Mouse (Mus musculus): Measurements from ENCODE around the gene Enpp4. TPM values are rescaled to one million over a fixed set of nuclear protein-coding genes. Genes with fewer than 3 reads are reported as not detected.

The Enpp4 gene
- 5.1 and 5.5 TPM in 2 replicates for total RNA-seq (2014; rRNA removed)
- polyA plus RNA-seq (2015; fragmentation: Nextera tagmentation; extraction: Ambion mirVana): 6.1 and 6.4 TPM in 2 replicates

DNA sequence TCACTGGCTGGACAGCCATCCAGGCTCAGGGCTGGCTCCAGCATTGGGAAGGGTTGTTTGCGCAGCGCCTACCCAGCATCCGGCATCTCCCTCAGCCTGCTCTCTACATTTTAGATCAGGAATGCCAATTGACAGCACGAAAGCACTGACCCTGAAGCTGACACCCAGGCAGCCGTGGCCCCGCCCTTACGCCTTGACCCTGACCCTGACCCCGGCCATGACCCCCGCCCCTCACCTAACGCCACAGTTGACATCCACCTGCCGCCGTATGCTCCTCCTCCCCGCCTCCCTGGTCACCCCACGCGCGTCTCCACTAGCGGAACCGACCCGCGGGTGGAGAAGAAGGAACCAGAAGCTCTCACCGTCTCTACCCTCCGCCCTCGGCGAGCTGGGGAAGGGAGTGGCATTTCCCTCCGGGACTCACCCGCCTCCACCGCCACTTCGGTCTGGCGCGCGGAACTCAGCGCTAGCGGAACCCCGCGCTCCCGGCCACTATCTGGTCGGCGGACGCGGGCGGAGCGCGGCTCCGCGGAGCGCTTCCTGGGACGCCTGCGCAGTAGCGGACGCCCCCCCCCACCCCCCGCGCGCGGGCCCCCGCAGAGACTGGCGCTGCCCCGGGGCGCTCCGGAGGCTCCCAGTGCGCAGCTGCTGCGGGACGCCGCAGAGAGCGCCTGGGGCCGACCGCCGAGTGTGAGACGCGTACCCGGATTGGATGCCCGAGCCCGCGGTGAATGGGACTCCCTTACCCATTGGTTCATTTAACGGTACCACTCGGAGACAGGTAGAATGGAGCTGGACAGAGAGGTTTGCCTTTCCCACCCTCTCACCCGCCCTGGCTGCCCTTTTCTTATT lies at the start of gene Enpp4:
TSS of gene Enpp4 (minus strand) at position 523 of the 852 bp plus-strand sequence.
- DNase-seq (ENCODE audit: low spot score): peak; percentile 88
- Histone ChIP-seq H3K4me1 (ENCODE audit: insufficient read depth, low read length) (no peaks in the 10 kb centered on the region), H3K36me3 (ENCODE audit: insufficient read depth, low read length) (no peaks in the 10 kb centered on the region), H3K9me3 (ENCODE audit: low read length) (no peaks in the 10 kb centered on the region), H3K27me3 (ENCODE audit: insufficient read depth, low read length) (no peaks in the 10 kb centered on the region), H3K4me2 (ENCODE audit: low read depth, low read length) (peak within 1 kb of the TSS; percentile 90), H3K4me3 (ENCODE audit: low read length) (peak within 1 kb of the TSS; percentile 70), H3K27ac (no peak within 1 kb of the TSS), H3K9ac (replicated peaks; ENCODE audit: low read length) (peak within 1 kb of the TSS; percentile 72)
- TF ChIP-seq CTCF (IDR thresholded peaks at IDR 0.05; ENCODE audit: low read depth): no peak
- peak; percentile 99 for ATAC-seq
- WGBS: 3% methylated on average over 72 of the region's 76 CpGs

DNA sequence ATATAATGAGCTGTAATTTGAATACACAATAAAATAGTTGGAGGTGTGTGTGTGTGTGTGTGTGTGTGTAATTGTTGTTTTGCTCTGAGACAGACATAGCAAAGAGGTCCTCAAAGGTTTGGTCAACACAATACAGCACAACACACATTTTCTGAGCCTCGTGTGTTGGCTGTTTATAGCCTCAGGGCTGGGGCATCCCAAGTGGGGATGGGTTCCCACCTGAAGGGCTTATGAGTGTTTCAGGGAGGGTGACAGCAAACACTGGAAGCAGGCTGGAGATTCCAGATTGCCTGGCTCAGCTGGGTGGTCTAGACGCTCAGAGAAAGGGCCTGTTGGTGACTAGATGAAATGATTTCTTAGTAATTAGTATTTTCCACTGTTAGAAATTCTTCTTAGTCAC lies 49.6 kb upstream of the Enpp4 start:
- Histone ChIP-seq H3K27me3 (ENCODE audit: insufficient read depth, low read length) (no peaks in the 10 kb centered on the region), H3K27ac (no peak overlapping the region), H3K9me3 (ENCODE audit: low read length) (no peaks in the 10 kb centered on the region), H3K4me2 (ENCODE audit: low read depth, low read length) (no peak overlapping the region), H3K4me3 (ENCODE audit: low read length) (no peak overlapping the region), H3K9ac (replicated peaks; ENCODE audit: low read length) (no peak overlapping the region), H3K4me1 (ENCODE audit: insufficient read depth, low read length) (no peaks in the 10 kb centered on the region), H3K36me3 (ENCODE audit: insufficient read depth, low read length) (no peaks in the 10 kb centered on the region)
- ATAC-seq (no peak), DNase-seq (ENCODE audit: low spot score) (no peak)
- no peak for TF ChIP-seq CTCF (IDR thresholded peaks at IDR 0.05; ENCODE audit: low read depth)
- 74% methylated on average over 2 of the region's 2 CpGs for WGBS

DNA sequence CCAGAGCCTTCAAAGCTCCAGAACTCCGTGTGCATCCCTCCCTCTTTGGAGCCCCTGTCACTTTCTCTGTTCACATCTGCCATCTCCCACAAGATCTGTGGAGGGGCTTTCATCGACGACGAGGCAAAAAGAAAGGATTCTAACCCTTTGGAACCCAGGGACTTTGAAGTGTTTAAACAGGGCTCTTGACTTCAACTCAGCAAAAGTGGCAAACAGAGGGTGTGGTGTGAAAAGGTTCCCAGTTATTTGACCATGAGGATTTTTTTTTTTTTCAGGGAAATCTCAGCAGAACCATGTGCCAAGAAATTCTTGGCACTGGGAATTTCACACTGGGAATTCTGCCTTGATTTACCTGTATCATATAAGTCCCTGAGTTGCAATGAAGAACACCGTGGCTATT lies 48.3 kb upstream of the Enpp4 start:
- 46% methylated on average over 5 of the region's 5 CpGs for WGBS
- Histone ChIP-seq H3K27ac (no peak overlapping the region), H3K36me3 (ENCODE audit: insufficient read depth, low read length) (no peaks in the 10 kb centered on the region), H3K4me2 (ENCODE audit: low read depth, low read length) (no peak overlapping the region), H3K27me3 (ENCODE audit: insufficient read depth, low read length) (no peaks in the 10 kb centered on the region), H3K4me1 (ENCODE audit: insufficient read depth, low read length) (no peaks in the 10 kb centered on the region), H3K4me3 (ENCODE audit: low read length) (no peak overlapping the region), H3K9ac (replicated peaks; ENCODE audit: low read length) (no peak overlapping the region), H3K9me3 (ENCODE audit: low read length) (no peaks in the 10 kb centered on the region)
- ATAC-seq: no peak
- no peak for TF ChIP-seq CTCF (IDR thresholded peaks at IDR 0.05; ENCODE audit: low read depth)
- no peak for DNase-seq (ENCODE audit: low spot score)

DNA sequence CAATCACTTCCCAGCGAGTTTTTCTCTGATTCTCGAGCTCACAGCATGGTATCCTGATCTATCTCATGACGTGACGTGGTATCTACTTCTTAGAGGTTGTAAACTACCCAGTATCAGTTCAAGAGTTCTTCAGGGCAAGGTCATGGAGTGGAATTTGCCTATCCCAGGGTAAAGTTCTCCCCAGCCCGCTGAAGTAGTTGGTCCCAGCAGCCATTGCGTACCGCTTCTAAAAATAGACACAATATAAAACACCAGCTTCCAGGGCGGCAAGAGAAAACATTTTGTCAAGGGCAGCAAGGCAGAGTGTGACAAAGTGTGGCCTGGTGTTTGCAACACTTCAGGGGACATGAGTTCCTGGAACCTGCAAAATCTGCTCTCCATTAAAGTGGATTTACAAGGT lies 46.3 kb upstream of the Enpp4 start:
- H3K4me2 ChIP-seq (ENCODE audit: low read depth, low read length): no peak overlapping the region
- H3K27me3 ChIP-seq (ENCODE audit: insufficient read depth, low read length): no peaks in the 10 kb centered on the region
- WGBS: 82% methylated on average over 8 of the region's 8 CpGs
- TF ChIP-seq CTCF (IDR thresholded peaks at IDR 0.05; ENCODE audit: low read depth): no peak
- ATAC-seq: no peak
- no peak overlapping the region for H3K9ac ChIP-seq (replicated peaks; ENCODE audit: low read length)
- H3K27ac ChIP-seq: no peak overlapping the region
- H3K36me3 ChIP-seq (ENCODE audit: insufficient read depth, low read length): no peaks in the 10 kb centered on the region
- H3K4me3 ChIP-seq (ENCODE audit: low read length): no peak overlapping the region
- no peaks in the 10 kb centered on the region for H3K9me3 ChIP-seq (ENCODE audit: low read length)
- H3K4me1 ChIP-seq (ENCODE audit: insufficient read depth, low read length): no peaks in the 10 kb centered on the region
- DNase-seq (ENCODE audit: low spot score): no peak

DNA sequence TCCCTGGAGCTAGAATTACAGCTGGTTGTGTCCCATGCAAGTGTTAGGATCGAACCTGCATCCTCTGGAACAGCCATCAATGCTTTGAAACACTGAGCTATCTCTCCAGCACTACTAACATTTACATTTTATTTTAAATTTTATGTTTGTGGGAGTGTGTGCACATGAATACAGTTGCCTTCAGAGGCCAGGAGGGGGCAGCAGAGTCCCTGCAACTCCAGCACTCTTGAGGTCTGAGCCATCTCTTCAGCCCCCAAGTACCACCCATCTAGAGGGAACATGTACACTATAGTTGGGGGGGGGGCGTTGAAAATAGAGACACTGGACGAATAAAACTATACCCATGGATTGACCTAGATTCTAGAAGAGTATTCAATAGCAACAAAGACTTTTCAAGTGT lies 45.5 kb upstream of the Enpp4 start:
- no peak overlapping the region for H3K4me2 ChIP-seq (ENCODE audit: low read depth, low read length)
- DNase-seq (ENCODE audit: low spot score) (no peak), ATAC-seq (no peak)
- no peak overlapping the region for H3K27ac ChIP-seq
- H3K9ac ChIP-seq (replicated peaks; ENCODE audit: low read length): no peak overlapping the region
- no peaks in the 10 kb centered on the region for H3K36me3 ChIP-seq (ENCODE audit: insufficient read depth, low read length)
- 69% methylated on average over 3 of the region's 3 CpGs for WGBS
- TF ChIP-seq CTCF (IDR thresholded peaks at IDR 0.05; ENCODE audit: low read depth): peak; percentile 60
- no peaks in the 10 kb centered on the region for H3K4me1 ChIP-seq (ENCODE audit: insufficient read depth, low read length)
- no peak overlapping the region for H3K4me3 ChIP-seq (ENCODE audit: low read length)
- no peaks in the 10 kb centered on the region for H3K9me3 ChIP-seq (ENCODE audit: low read length)
- no peaks in the 10 kb centered on the region for H3K27me3 ChIP-seq (ENCODE audit: insufficient read depth, low read length)

DNA sequence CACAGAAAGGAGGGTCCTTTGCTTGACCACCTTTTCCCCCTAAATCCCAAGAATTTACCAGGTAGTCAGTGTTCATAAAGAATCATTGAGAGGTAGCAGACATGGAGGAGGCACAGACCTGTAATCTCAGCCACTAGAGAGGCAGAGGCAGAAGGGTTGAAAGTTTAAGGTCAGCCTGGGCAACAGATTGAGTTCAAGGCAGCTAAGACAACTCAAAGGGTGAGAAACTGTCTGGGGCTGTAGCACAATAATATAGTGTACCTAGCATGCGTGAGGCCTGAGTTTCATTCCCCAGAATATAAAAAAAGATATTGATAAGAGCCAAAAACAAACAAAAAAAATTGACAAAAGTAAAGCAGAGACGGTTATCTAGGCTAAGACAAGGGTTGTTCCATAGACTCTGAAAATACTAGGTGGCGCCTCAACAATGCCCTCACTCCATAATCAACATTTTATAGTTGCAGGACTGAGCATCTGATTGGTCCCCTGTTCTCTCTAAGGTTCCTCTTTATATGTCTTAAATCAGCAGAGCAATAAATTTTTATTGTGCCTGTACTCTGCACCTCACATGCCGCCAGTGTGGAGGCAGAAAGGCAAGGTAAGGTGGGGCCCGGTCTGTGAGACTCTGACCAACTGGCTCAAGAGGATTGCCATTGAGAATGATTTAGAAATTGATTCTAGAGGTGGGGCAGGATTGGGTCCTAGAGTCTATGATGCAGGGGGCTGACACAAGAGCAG lies 42.7 kb upstream of the Enpp4 start:
- no peak for ATAC-seq

More for the DNA sequence above, 42.7 kb upstream of the Enpp4 start:
- 94% methylated on average over 5 of the region's 5 CpGs for WGBS
- Histone ChIP-seq H3K36me3 (ENCODE audit: insufficient read depth, low read length) (no peaks in the 10 kb centered on the region), H3K27ac (no peak overlapping the region), H3K9ac (replicated peaks; ENCODE audit: low read length) (no peak overlapping the region), H3K4me1 (ENCODE audit: insufficient read depth, low read length) (no peaks in the 10 kb centered on the region), H3K4me2 (ENCODE audit: low read depth, low read length) (no peak overlapping the region), H3K27me3 (ENCODE audit: insufficient read depth, low read length) (no peaks in the 10 kb centered on the region), H3K4me3 (ENCODE audit: low read length) (no peak overlapping the region), H3K9me3 (ENCODE audit: low read length) (no peaks in the 10 kb centered on the region)
- no peak for DNase-seq (ENCODE audit: low spot score)
- TF ChIP-seq CTCF (IDR thresholded peaks at IDR 0.05; ENCODE audit: low read depth): no peak

All from hindbrain, postnatal 0 days (tissue).